Comparison of ENCODE assay signal across 18 mouse cellular contexts in genomic region chr10:110154873-110155237, GRCm38 (mm10).
DNase-seq lines count a peak whose midpoint lies in the region; ATAC-seq lines count a peak whose summit lies in the region.
"Had no signal": no experiment of that assay in that cellular context is flagged by ENCODE, and none has a peak within 500 bp of the region (broad histone marks: within the 10 kb centered on the region; RNA-seq: fewer than 3 reads in every experiment).

No protein-coding gene starts in this region.

- H3K36me3 ChIP-seq in midbrain, embryonic 11.5 days (ENCODE audit: control insufficient read depth, insufficient read depth, low read length): no peaks in the 10 kb centered on the region
- no peaks in the 10 kb centered on the region for H3K36me3 ChIP-seq in midbrain, embryonic 10.5 days
- no peaks in the 10 kb centered on the region for H3K36me3 ChIP-seq in hindbrain, embryonic 15.5 days
- H3K36me3 ChIP-seq in midbrain, embryonic 15.5 days (replicated peaks): no peaks in the 10 kb centered on the region

- no peak overlapping the region for H3K4me3 ChIP-seq in midbrain, embryonic 11.5 days (ENCODE audit: low read depth, low read length)
- no peak overlapping the region for H3K4me3 ChIP-seq in midbrain, embryonic 10.5 days
- H3K4me3 ChIP-seq in hindbrain, embryonic 15.5 days: no peak overlapping the region
- no peak overlapping the region for H3K4me3 ChIP-seq in midbrain, embryonic 15.5 days
- H3K4me3 ChIP-seq: erythroblast, embryonic 14.5 days; heart, adult 2 months; megakaryocyte, embryonic 14.5 days had no signal

- H3K9ac ChIP-seq in midbrain, embryonic 11.5 days (ENCODE audit: low read length): no peak overlapping the region
- H3K9ac ChIP-seq in hindbrain, embryonic 15.5 days: no peak overlapping the region
- H3K9ac ChIP-seq in midbrain, embryonic 15.5 days: no peak overlapping the region

- intact Hi-C loops in left cerebral cortex, postnatal 25 days (cut with DNase I): no loop called here

- 74% methylated on average over 1 of the region's 1 CpGs for WGBS in midbrain, embryonic 11.5 days
- 84% methylated on average over 1 of the region's 1 CpGs for WGBS in midbrain, embryonic 10.5 days
- WGBS in hindbrain, embryonic 15.5 days: 24% methylated on average over 1 of the region's 1 CpGs
- 26% methylated on average over 1 of the region's 1 CpGs for WGBS in midbrain, embryonic 15.5 days

- H3K9me3 ChIP-seq in midbrain, embryonic 11.5 days (ENCODE audit: control insufficient read depth, low read length): no peaks in the 10 kb centered on the region
- H3K9me3 ChIP-seq in midbrain, embryonic 10.5 days (replicated peaks): no peaks in the 10 kb centered on the region
- no peaks in the 10 kb centered on the region for H3K9me3 ChIP-seq in hindbrain, embryonic 15.5 days
- H3K9me3 ChIP-seq in midbrain, embryonic 15.5 days: no peaks in the 10 kb centered on the region

- no peak overlapping the region for H3K27ac ChIP-seq in midbrain, embryonic 11.5 days (ENCODE audit: low read depth, low read length)
- H3K27ac ChIP-seq in midbrain, embryonic 10.5 days (replicated peaks): no peak overlapping the region
- H3K27ac ChIP-seq in hindbrain, embryonic 15.5 days (replicated peaks): no peak overlapping the region
- no peak overlapping the region for H3K27ac ChIP-seq in midbrain, embryonic 15.5 days
- H3K27ac ChIP-seq: heart, adult 2 months had no signal

- peak; percentile 73 for DNase-seq in midbrain, embryonic 11.5 days (ENCODE audit: low spot score, missing footprints)
- no peak for DNase-seq in midbrain, embryonic 10.5 days (ENCODE audit: low spot score)
- DNase-seq in telencephalon, adult 2 months (ENCODE audit: low read depth, low spot score): peak; percentile 17
- no peak for DNase-seq in thymus, postnatal 0 days (ENCODE audit: low spot score)
- no peak for DNase-seq in left cerebral cortex, postnatal 25 days (ENCODE audit: low spot score in 2 of 2)
- DNase-seq: adrenal gland, adult 2 months; cerebellum, adult 9-10 months; gastrocnemius, postnatal 25 days; heart, adult 2 months; heart, postnatal 4 days; lung, adult 2 months; thymus, postnatal 36 days had no signal

- no peaks in the 10 kb centered on the region for H3K27me3 ChIP-seq in midbrain, embryonic 11.5 days (ENCODE audit: control insufficient read depth, insufficient read depth, low read length)
- no peaks in the 10 kb centered on the region for H3K27me3 ChIP-seq in midbrain, embryonic 10.5 days (ENCODE audit: low read depth, poor library complexity, severe bottlenecking)
- no peaks in the 10 kb centered on the region for H3K27me3 ChIP-seq in hindbrain, embryonic 15.5 days
- no peaks in the 10 kb centered on the region for H3K27me3 ChIP-seq in midbrain, embryonic 15.5 days (replicated peaks)
- H3K27me3 ChIP-seq: megakaryocyte, embryonic 14.5 days had no signal

- no peaks in the 10 kb centered on the region for H3K4me1 ChIP-seq in midbrain, embryonic 11.5 days (ENCODE audit: control insufficient read depth, insufficient read depth, low read length)
- 0 out of 2 replicates have a peak, but pooled peaks cover 2% of the 10 kb centered on the region for H3K4me1 ChIP-seq in midbrain, embryonic 10.5 days
- peaks cover 22% of the 10 kb centered on the region for H3K4me1 ChIP-seq in hindbrain, embryonic 15.5 days (replicated peaks)
- peaks cover 25% of the 10 kb centered on the region for H3K4me1 ChIP-seq in midbrain, embryonic 15.5 days
- H3K4me1 ChIP-seq: megakaryocyte, embryonic 14.5 days had no signal

- H3K4me2 ChIP-seq in midbrain, embryonic 11.5 days: no peak overlapping the region
- no peak overlapping the region for H3K4me2 ChIP-seq in hindbrain, embryonic 15.5 days
- H3K4me2 ChIP-seq in midbrain, embryonic 15.5 days: no peak overlapping the region
- H3K4me2 ChIP-seq: liver, embryonic 11.5 days had no signal

- peak; percentile 30; the same call in 1 of the 2 replicates for ATAC-seq in midbrain, embryonic 11.5 days (ENCODE audit: low FRiP score)
- ATAC-seq in hindbrain, embryonic 15.5 days (ENCODE audit: low FRiP score, low read depth): peak; percentile 55; the same call in 1 of the 2 replicates
- peak; percentile 53; the same call in 1 of the 2 replicates for ATAC-seq in midbrain, embryonic 15.5 days (replicated peaks)
- ATAC-seq: intestine, embryonic 16.5 days had no signal

Comparison
In these comparisons a context has a peak if more than half of its experiments do, and no peak if none do; other contexts are left out.
1. DNase-seq: peak in midbrain, embryonic 11.5 days (single experiment) and telencephalon, adult 2 months (single experiment); none in midbrain, embryonic 10.5 days (single experiment), thymus, postnatal 0 days (single experiment) and left cerebral cortex, postnatal 25 days (0 of 2).
2. Peak in every context shown above with its lines, with median percentiles within 50 percentile points of each other: ATAC-seq.